Mouse (Mus musculus): Measurements from ENCODE around the gene Aig1. TPM values are rescaled to one million over a fixed set of nuclear protein-coding genes. Genes with fewer than 3 reads are reported as not detected.

The Aig1 gene
- polyA plus RNA-seq, 1 experiment from 2014 or later = 93.6 TPM

Other genes starting within 250 kb of the Aig1 start
- 17.0 and 20.9 TPM in 2 replicates for gene Hivep2, start 97.1 kb upstream of the Aig1 start, polyA plus RNA-seq (2014; fragmentation: Nextera tagmentation; extraction: Ambion mirVana)

Measured in hindbrain, embryonic 14.5 days (tissue).